Mouse (Mus musculus) thymus, postnatal 25 days (tissue): ENCODE data around the gene Ctsd.
"Not testable (repeated sequence)": the region's sequence is repeated elsewhere in the genome, so short reads cannot be mapped to it uniquely, and the experiment has no call there.

ENCODE experiments used
- DNase-seq: peaks from one replicate; pipeline ENCODE4 v3.0.0; 2022

Gene Ctsd

DNA sequence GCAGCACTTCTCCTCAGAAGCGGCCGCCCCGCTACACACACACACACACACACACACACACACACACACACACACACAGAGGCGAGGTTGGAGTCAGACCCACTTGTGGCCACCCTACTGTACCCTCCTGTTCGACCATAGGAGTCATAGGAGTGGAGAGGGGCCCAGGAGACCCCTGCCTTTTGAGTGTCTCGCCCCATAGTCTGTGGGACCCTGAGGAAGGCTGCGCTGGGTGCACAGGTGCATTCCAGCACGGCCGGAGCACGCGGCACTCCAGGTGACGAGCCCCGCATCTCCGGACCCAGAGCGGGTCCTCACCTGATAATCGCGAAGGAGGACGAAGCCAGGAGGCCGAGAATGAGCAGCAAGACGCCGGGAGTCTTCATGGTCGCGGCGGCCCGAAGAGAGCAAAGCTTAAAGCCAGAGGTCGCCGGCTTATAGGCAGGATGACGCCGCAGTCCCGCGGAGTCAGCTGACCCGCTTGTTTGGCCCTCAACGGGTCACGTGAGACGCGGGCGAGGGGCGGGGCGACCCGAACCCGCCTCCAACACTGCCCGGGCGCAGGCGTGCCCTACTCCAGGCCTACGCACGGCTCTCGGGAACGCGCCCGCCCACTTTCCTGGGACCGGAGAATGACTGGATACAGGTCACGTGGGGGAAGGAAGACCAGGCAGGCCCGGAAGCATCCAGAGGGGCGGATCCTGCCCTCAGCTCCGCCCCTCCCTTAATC lies at the start of gene Ctsd:
Gene Ctsd, minus strand, starts transcription at position 620 of the 730 bp plus-strand sequence.
- peak; percentile 93 for DNase-seq

- no peak for DNase-seq
These were observed 49.5 kb upstream of the Ctsd start for GRCm38 (mm10) chr7:142437324-142437723.

DNA sequence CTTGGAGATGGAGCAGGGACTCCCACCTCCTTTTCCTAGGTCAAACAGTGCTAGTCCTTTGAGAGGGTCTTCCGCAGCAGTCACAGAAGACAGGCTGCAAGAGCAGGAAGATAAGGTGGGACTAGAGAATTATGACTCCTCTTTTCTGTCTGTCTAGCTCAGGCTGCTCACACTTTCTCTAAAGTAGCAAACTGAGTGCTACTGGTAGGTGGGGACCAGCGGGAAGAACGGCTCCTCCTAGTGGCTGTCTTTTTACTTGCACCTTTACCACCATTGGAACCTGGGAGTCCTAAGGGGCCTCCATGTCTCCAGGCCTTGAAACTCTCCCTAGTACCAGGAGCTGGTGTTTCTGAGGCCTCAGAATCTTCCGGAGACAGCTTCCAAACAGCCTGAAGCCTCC lies 47.7 kb upstream of the Ctsd start:
- peak; percentile 75 for DNase-seq

- no peak for DNase-seq
These were observed 46.5 kb upstream of the Ctsd start, which contains the start of gene Syt8 for GRCm38 (mm10) chr7:142434137-142434865. Gene Syt8, plus strand, starts transcription at chr7:142434850.

DNA sequence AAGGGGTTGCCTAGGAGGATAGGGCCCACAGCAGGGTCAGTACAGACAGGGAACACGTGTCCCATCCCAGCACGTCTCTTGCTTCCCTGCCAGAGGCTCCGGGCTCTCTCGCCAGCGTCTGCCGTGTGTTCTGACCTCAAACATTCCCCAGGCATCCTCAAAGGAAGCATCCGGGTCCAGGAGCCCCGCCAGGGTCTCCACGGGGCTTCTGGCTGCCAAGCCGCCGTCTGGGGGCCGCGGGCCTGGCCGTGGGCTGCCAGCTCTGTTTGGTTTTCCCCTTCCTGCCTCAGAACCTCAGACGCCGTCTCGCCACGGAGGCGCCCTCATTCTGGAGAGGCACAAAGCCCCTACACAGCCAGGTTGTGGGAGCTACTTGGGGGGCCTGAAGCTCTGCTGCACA lies 45.8 kb upstream of the Ctsd start:
- DNase-seq = no peak

- no peak for DNase-seq
These were observed 43.3 kb upstream of the Ctsd start for GRCm38 (mm10) chr7:142431106-142431505.

DNA sequence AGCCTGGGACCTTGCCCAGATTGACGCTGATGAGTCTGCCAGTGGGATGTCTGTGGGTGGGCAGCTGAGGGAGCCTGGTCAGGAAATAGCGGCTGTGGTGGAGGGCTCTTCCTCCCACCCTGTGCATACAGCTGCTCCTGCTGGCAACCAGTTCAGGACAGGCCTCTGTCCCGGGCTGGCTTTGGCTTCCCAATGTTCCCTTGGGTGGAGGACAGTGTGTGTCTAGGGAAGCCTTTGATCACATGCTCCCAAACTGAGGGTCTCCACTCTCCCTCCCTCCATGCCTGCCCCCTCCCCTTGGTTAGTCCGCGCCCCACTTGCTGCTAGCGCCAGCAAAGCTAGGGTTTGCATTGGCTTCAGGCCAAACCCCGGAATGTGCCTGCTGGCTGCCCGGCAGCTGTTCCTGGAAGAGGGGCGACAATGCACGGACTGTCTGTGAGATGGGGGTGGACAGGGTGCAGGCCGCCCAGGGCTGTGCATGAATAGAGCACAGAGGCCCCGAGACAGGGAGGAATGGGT lies 42.4 kb upstream of the Ctsd start:
- DNase-seq = no peak

- peak; percentile 61 for DNase-seq
These were observed 40.4 kb upstream of the Ctsd start for GRCm38 (mm10) chr7:142428213-142428612.

- peak; percentile 37 for DNase-seq
These were observed 37.9 kb upstream of the Ctsd start for GRCm38 (mm10) chr7:142425641-142426213.

DNA sequence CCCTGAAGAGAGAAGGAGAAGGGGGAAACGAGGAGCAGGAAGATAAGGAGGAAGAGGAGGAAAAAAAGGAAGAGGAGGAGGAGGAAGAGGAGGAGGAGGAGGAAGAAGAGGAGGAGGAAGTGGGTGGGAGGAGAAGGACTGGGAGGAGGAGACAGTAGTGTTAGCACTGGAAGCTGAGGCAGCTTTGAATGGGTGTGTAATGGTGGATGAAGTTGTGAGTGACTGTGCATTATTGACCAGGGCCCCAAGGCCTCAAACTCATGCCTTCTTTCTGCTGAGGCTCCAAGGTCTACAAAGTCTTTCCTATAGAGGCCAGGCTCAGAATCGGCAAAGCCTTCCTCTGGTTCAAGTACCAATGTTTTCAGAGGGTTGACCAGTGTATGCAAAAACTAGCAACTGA lies 34.0 kb upstream of the Ctsd start:
- DNase-seq = no peak

DNA sequence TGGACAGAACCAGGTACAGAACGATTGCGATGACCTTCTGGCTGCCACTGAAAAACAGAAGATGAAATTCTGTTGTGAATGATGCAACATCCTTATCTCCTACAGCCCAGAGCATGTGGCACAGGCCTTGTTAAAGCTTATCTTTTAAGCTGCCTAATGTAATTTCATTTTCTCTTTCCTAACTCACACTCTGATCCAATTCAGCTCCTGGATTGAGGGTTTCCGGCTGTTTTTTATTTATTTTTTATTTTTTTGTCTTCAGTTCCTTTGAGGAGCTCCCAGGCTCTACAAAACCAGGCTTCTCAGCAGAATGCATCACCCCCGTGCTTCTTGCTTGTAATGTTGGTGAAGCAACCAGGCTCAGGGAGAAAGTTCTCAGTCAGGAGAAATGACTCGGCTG lies 32.0 kb upstream of the Ctsd start:
- no peak for DNase-seq

- no peak for DNase-seq
These were observed 30.8 kb upstream of the Ctsd start for GRCm38 (mm10) chr7:142418679-142419078.

DNA sequence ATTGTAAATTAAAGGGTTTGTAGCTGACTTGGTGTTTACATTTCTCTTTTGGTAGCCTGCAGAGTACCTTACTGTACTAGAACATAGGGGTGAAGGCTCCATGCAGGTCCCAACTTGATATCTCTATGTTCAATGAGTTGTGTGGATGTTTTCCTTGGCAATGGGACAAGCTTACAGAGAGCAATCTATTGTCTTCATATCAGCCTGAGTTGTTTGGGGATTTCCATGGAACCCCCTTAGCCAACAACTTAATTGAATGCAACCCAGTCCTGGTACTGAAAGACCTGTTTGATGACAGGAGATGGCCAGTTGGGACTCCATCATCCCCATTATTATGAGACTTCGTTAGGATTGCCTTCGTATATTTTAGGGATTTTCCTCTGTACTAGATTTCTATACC lies 30.2 kb upstream of the Ctsd start:
- DNase-seq = no peak

GRCm38 (mm10) chr7:142416225-142416624 lies 28.4 kb upstream of the Ctsd start:
- DNase-seq = no peak

DNA sequence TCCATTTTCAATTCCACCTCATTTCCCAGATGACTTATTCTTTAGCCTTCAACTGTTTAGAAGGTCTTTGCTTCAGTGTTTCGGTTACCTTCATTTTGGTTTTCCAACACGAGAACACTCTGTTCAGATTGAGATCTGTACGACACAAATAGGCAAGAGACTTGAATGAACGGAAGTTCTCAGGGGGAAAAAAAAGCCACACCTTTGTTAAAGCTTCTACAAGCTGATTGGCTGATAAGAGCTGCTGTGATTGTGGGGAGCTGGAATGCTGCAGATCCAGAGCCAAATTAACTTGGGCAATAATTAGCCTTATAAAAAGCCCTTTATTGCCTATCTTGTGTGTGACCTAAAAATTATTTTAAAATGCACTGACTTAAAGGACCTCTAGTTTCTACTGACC lies 27.5 kb upstream of the Ctsd start:
- DNase-seq = no peak

DNA sequence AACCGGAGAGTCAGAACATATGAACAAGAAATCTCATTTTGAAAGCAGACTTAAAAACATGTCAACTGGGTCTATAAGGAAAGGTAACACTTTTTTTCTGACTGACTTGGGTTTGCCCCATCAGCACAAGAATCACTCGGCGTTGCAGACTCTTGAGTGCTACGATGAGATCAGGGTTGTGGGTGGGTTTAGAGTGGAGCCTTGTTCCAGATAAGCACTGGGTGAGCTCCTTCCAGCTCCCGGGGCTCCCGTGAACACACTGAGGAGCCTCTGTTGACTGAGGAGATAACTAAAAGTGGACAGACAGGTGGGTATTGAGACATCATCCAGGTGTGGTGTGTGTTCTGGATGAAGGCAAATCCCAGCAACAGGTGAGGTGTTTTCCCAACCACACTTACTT lies 25.4 kb upstream of the Ctsd start:
- DNase-seq = no peak

GRCm38 (mm10) chr7:142409603-142410002 lies 21.8 kb upstream of the Ctsd start:
- DNase-seq = no peak

DNA sequence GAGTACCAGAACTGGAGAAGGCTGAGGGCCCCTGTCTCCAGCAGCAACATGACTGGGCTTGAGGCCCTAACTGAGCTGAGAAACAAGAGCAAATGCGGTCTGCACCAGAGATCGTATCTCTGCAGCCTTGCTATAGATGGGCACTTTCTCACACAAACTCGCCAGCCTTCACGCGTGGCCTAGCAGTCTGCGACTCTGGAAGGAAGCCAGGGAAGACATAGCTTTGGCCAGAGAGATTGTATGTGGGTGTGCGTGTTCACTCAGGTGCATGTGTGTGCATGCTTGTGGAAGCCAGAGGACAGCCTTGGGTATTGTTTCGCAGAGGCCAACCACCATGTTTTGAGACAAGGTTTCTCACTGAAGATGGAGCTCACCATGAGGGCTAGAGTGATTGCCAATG lies 20.8 kb upstream of the Ctsd start:
- DNase-seq = no peak

GRCm38 (mm10) chr7:142407935-142408334 lies 20.1 kb upstream of the Ctsd start:
- DNase-seq = peak; percentile 41

DNA sequence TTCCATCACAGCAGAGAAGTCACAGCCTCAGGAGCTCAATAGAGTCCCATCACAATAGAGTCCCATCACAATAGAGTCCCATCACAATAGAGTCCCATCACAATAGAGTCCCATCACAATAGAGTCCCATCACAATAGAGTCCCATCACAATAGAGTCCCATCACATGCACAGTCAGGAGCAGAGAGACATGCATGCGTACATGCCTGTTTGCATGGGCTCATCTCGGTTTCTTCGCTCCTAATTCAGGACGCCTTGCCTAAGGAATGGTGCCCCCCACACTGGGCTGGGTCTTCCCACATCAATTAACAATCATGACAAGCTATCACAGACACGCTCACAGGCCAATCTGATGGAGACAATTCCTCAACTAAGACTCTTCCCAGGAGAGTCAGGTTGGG lies 17.3 kb upstream of the Ctsd start:
- DNase-seq = not testable (repeated sequence)

- peak; percentile 36 for DNase-seq
These were observed 15.8 kb upstream of the Ctsd start for GRCm38 (mm10) chr7:142403591-142403990.

DNA sequence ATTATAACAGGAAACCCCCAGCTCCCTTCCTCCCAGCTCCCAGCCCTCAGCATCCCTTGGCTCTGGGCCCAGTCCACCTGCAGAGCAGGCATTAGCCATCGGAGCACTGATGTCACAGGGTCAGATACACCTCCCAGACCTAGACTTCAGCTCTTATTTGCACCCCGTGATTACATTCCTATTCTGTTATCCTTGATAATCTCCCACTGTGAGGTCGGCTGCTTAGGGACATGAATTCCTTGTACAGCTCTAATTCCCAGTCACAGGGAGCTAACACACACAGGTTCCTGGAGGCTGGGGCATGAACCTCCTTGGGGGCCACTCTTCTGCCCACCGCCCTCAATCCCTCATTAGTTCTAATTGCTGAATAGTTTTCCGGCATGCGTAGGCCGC lies 12.9 kb upstream of the Ctsd start:
- no peak for DNase-seq

DNA sequence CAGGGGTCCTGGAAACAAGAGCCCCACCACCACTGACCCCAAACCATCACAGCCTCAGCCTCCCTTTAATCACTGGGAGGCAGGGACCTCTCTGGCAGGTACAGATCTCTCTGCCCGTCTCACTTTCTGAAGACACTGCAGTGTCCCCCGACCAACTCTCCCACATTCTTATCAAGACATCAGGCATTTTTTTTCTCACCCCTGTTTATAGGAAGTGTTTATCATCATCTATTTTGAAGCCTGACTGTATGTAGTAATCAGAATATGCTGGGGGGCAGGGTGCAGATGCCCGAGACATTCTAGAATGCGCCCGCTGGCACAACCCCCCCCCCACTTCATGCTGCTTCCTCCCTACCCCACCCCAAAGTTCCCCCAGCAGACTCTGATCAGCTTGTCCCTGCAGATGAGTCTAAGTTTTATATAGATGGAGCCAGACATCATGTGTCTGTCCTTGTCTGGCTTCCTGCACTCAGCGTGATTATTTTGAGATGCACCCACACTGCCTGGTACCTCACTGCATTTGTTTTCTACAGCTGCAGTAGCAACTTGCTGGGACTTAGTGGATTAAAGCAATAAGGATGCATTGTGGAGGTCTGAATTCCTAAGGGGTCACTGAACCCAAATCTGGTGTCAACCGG lies 12.4 kb upstream of the Ctsd start:
- DNase-seq = no peak
